Mouse (Mus musculus): Measurements from ENCODE around the gene Tnp2.

Gene Tnp2

DNA sequence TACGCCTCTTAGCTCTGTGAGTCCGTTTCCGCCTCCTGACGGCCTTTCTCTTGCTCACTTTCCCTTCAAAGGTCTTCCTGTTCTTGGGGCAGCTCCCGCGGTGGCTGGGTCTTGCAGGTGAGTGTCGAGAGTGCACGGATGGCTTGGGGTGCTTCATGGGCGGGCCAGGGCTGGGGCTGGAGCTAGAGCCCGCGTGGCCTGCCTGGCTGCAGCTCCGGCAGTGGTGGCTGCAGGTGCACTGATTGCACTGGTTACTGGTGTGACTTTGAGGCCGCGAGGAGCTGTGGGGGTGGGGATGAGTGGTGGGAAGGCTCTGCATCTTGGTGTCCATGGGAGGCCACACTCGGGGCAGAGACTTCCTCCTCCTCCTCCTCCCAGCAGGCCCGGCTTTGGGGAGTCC, at the start of gene Tnp2:
TSS of gene Tnp2 (minus strand) at position 390 of the 400 bp plus-strand sequence.
- in situ Hi-C loops (cut with MboI; ENCODE audit: low pct_unique_long_range_greater_than_20kb in 1 of 2, low sequenced_read_pairs in 2 of 2, unreplicated experiment in 1 of 2) = no loop called here

DNA sequence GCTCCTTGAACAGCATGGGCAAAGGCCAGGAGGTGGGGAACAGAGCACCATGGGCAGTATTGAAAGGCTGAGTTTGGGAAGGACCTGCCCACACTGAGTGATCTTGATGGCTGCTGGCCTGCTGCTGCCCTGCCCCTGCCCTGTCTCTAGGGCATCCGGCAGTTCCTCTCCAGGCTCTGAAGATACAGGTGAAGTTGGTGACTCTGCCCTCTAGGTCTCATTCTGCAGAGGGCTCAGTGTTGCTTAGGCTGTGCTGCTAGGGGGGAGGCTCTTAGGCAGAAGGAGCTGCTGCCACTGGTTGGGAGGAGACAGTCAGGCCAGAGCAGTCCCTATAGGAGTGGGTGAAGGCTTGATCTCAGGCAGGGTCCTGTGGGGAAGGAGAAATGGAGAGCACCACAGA, 49.4 kb upstream of the Tnp2 start:
- in situ Hi-C loops (cut with MboI; ENCODE audit: low pct_unique_long_range_greater_than_20kb in 1 of 2, low sequenced_read_pairs in 2 of 2, unreplicated experiment in 1 of 2) = no loop called here

DNA sequence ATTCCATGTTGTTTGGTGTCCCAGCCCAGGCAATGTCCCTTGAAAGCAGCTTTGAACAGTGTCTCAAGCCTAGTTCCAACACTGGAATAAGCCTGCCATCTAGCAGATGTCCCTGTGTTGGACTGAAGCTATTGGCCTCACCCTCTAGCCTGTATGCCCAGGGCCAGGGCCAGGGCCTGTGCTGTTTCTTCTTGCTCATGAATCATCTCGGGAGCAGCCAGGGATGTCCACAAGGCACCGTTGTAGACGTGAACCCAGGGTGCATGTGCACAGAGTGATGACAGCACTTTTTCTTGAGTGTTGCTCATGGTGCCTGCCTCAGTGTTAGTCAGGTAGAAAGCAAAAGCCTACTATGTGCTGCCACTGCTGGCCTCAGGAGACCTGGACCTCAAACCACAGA, 48.8 kb upstream of the Tnp2 start:
- in situ Hi-C loops (cut with MboI; ENCODE audit: low pct_unique_long_range_greater_than_20kb in 1 of 2, low sequenced_read_pairs in 2 of 2, unreplicated experiment in 1 of 2) = no loop called here

DNA sequence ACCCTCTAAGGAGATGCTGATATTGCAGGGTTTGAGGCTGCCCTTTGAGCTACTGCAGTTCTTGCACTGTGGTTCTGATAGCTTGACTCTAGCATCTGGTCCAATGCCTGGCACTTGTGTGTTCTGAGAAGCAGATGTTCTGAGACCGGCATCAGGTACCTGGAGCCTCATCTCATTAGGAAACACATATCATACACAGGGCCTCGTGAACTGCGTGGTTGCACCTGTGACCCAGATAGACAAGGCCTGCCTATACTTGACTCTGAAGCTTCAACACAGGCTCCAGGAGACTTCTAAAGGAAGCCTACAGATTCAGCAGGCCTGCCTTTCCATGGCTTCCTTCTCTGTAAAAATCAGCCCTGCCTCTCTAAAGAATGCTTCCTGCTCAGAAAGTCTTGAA, 47.9 kb upstream of the Tnp2 start:
- in situ Hi-C loops (cut with MboI; ENCODE audit: low pct_unique_long_range_greater_than_20kb in 1 of 2, low sequenced_read_pairs in 2 of 2, unreplicated experiment in 1 of 2) = no loop called here

DNA sequence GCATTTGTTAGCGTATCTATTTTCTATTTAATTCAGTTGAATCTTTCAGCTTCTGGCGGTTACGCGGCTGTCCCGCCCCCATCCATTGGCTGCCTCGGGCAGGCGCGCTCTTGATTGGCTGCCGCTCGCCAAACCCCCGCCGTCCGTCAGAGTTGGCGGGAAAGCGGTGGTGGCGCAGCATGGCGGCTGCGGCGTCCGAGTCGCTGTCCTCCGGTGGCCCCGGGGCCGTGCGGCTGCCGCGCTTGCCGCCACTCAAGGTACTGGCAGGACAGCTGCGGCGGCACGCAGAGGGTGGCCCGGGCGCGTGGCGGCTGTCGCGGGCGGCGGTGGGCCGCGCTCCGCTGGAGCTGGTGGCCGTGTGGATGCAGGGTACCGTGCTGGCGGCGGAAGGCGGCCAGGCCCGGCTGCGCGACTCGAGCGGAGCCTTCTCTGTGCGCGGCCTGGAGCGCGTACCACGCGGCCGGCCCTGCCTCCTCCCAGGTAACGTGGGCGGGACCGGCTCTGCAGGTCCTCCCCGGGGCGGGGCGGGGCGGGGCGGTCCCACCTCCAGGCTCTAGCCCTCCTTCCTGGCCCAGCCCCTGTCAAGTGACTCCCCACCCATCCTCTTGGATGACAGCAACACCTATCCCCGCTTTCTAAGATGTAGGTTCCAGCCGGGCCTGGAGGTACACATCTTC, 46.6 kb upstream of the Tnp2 start, which contains the start of gene Rmi2:
TSS of gene Rmi2 (plus strand) at position 149 of the 677 bp plus-strand sequence.
- in situ Hi-C loops (cut with MboI; ENCODE audit: low pct_unique_long_range_greater_than_20kb in 1 of 2, low sequenced_read_pairs in 2 of 2, unreplicated experiment in 1 of 2) = no loop called here

DNA sequence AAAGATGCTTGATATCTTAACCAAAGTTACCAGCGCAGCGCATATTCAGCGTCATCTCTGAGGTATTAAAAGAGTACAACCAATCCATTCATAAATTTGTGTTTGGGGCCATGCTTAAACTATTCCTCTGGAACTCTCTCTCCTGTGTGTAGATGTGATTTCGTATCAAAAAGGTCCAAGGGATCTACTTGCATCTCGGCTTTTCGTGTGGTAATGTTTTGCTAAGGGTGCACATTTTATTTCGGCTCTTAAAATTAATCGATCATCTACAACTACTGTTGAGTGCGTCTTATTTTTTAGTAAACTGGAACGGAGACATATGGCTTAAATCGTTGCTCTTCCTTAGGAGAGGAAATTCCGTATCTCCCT, 46.1 kb upstream of the Tnp2 start:
- in situ Hi-C loops (cut with MboI; ENCODE audit: low pct_unique_long_range_greater_than_20kb in 1 of 2, low sequenced_read_pairs in 2 of 2, unreplicated experiment in 1 of 2) = no loop called here

DNA sequence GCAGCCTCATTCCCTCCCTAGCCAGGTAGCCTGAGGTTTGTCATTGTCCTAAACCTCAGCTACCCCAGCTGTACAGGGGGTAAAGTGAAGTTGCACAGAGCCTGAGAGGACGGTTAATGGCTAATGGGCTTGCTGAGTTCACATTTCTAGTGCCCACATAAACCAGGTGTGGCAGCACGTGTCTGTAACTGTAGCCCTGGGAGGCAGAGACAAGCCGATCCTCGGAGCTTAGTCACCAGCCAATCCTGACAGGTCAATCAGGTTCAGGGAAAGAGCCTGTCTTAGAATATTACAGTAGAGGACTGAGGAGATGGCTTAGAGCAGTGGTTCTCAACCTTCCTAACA, 40.0 kb upstream of the Tnp2 start:
- in situ Hi-C loops (cut with MboI; ENCODE audit: low pct_unique_long_range_greater_than_20kb in 1 of 2, low sequenced_read_pairs in 2 of 2, unreplicated experiment in 1 of 2) = no loop called here

DNA sequence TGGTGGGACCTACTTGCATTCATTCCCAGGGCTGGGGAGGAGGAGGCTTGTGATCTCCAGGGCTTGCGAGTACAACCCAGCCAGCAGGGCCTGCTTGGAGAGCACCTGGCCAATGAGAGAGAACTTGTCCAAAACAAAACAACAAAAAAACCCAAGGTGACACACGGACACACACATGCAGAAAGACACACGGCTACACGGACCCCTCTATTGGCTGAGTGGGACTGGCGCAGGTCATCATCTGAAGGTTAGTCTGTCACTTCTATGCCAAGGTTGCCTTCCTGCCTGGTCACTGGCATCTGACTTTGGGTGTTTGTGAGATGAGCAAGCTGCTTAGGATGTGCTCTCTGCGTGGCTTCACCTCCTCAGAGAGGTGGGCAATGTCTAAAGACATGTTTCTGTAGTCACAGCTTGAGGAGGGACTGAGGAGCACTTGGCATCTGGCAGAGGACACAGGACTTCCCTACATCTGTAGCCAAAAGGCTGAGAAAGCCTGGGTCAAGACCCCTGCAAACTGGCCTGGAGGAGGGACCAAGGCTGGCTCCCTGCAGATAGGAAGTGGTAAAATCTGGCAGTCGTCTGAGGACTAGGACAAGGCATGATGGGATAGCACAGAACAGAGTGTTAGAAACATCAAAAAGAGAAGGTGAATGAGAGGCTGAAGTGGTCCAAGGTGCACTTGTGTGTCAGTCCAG, 39.5 kb upstream of the Tnp2 start:
- in situ Hi-C loops (cut with MboI; ENCODE audit: low pct_unique_long_range_greater_than_20kb in 1 of 2, low sequenced_read_pairs in 2 of 2, unreplicated experiment in 1 of 2) = no loop called here

DNA sequence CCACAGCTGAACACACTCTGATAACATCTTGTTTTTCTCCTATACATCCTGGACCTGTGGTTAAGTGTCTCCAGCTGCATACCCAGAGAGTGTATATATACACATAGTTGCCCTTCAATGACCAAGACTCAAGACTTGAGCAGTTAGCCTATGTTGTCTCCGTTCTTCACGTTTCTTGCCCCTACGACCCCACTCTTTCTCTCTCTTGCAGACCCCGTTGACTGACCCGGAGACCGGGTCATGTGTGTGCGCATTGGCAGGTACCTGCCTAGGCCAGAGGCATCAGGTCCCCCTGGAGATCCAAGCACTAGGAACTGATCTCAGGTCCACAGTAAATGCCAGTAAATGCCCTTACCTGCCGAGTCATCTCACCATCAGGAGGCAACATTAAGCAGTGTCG, 38.8 kb upstream of the Tnp2 start:
- in situ Hi-C loops (cut with MboI; ENCODE audit: low pct_unique_long_range_greater_than_20kb in 1 of 2, low sequenced_read_pairs in 2 of 2, unreplicated experiment in 1 of 2) = no loop called here

DNA sequence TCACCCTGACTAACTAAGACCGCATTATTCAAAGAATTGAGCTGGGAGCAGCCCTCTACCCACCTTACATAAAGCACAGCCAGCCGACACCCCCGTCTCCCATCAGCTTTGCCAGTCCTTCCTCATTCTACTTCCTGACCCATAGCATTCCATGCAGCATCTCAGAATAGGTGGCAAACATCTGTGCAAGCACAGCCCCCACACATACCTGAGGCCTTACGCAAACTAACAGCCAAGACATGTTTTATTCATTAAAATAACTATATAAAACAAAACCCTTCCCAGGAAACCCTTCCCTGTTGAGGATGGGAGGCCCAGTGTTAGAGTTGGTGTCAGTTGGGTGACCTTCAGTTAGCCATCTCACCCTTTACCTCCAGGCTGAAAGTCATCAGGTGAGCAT, 37.4 kb upstream of the Tnp2 start:
- in situ Hi-C loops (cut with MboI; ENCODE audit: low pct_unique_long_range_greater_than_20kb in 1 of 2, low sequenced_read_pairs in 2 of 2, unreplicated experiment in 1 of 2) = no loop called here

DNA sequence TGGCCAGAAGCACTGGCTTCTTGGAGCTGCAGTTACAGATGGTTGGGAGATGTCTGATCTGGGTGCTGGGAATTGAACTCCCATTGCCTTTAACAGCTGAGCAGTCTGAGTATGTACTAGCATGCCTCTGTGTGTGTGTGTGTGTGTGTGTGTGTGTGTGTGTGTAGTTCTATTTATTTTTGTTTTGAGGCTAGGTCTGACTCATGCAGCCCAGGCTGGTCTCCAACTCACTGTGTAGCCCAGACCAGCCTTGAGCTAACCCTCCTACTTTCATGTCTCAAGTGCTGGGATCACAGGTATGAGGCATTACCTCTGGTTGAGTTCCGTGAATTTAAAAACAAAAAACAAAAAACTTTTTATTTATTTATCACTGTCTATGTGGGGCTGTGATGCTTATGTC, 36.1 kb upstream of the Tnp2 start:
- in situ Hi-C loops (cut with MboI; ENCODE audit: low pct_unique_long_range_greater_than_20kb in 1 of 2, low sequenced_read_pairs in 2 of 2, unreplicated experiment in 1 of 2) = no loop called here

DNA sequence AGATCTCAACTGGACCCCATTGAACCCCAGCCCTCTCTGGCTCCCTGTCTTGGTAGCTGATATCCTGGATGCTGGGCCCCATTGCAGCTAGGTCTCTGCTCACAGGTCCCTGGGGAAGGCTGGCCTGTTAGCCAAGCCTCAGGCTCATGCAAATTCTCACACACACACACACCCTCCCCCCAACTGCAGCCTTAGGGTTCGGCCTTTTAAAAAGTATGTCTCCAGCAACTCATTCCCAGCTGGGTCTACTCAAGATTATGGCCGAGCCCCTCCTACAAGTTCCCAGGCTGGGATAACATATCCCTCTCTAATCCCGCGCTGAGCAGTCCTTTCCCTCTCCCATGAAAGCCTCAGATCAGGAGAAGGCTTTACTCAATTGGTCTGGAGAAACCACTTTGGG, 32.9 kb upstream of the Tnp2 start:
- in situ Hi-C loops (cut with MboI; ENCODE audit: low pct_unique_long_range_greater_than_20kb in 1 of 2, low sequenced_read_pairs in 2 of 2, unreplicated experiment in 1 of 2) = no loop called here

DNA sequence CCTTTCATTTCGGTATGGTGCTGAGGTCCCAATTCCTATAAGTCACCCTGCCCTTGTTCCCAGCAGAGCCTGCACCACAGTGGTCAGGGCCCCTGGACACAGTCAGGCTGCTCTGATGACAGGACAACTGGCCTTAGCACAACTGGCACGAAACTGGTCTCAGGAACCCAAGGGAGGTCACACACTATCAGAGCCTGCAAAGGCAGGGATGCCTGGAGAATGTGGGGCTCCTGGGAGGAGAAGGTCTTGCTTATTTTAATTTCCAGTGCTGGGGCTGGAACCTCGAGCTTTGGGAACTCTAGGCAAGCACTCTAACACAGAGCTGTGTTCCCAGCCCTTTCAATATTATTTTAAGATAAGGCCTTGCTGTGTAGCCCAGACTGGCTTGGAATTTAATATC, 31.5 kb upstream of the Tnp2 start:
- in situ Hi-C loops (cut with MboI; ENCODE audit: low pct_unique_long_range_greater_than_20kb in 1 of 2, low sequenced_read_pairs in 2 of 2, unreplicated experiment in 1 of 2) = no loop called here

DNA sequence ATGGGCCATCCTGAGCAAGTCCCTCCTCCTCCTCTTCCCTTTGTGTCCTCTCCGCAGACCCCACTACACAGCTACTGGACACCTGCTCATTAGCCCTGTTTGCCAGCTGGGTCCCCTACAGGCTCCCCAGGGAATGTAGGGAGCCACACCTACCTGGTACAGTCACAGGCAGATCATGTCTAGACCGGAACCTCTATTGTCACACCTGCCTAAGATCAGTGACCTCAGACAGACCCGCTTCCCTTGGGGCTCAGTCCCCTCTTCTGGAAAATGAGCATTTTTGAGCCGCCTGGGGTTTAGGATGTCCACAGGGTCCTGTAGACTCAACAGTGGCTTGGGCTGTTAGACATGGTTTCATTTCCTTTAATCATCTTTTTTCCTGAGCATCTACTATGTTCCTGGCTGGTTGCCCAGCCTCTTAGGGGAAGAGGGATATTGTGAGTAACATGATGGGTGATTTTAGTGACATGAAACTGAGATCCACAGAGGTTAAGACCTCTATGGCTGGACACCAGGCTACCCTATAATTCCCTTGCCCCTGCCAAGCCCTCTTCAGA, 30.2 kb upstream of the Tnp2 start:
- in situ Hi-C loops (cut with MboI; ENCODE audit: low pct_unique_long_range_greater_than_20kb in 1 of 2, low sequenced_read_pairs in 2 of 2, unreplicated experiment in 1 of 2) = no loop called here

DNA sequence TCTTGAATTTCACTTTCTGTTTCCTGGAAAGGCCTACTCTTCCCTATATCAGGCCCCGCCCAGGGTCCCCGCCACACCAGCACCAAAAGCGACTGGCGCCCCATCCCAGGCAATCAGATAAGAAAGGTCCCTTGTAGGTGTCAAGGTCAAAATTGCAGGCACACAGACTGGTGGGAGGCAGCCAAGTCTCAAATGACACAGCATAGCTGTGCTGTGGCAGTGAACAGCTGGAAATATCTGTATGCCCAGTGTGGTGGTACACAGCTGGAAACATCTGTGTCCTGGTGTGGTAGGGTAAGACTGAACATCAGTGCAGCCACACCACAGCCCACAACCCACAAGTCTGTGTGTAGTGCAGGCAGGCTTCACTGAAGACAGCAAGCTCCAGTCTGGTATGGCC, 26.4 kb upstream of the Tnp2 start:
- in situ Hi-C loops (cut with MboI; ENCODE audit: low pct_unique_long_range_greater_than_20kb in 1 of 2, low sequenced_read_pairs in 2 of 2, unreplicated experiment in 1 of 2) = no loop called here

DNA sequence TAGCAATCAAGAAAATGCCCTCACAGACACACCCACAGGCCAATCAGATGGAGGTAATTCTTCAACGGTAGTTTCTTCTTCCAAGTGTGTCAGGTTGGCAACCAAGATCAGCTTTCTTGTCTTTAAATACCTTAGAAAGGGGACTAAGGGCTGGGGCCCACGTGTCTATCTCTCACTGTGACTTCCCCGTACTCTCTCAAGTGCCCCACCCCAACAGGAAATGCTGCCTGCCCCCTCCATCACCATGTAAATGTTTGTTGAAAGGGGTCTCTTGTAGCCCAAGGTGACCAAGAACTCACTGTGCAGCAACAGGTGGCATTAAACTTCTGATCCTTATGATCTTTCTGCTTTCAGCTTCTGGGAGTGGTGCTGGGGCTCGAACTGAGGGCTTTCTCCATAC, 25.3 kb upstream of the Tnp2 start:
- in situ Hi-C loops (cut with MboI; ENCODE audit: low pct_unique_long_range_greater_than_20kb in 1 of 2, low sequenced_read_pairs in 2 of 2, unreplicated experiment in 1 of 2) = no loop called here

DNA sequence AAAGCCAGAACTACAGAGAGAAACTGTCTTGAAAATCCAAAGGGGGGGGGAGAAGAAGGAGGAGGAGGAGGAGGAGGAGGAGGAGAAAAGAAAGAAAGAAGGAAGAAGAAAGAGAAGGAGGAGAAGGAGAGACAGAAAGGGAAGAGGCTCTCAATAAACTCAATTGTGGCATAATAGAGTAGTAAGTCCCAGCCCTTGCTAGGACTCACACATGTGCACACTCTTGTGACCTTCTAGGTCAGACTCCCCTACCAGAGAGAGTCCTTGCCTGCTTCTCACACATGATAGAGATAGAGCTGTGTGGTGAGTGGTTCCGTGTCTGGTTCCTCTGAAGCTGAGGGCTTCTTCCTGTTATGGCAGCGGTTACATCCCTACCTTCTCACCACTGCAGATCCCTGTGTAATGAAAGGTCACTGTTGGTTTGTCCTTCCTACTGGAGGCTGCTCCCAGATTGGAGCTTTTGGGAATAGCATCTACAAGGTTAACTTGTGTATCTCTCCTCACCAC, 24.5 kb upstream of the Tnp2 start, which contains the start of gene Gm11172:
TSS of gene Gm11172 (plus strand) at position 51 of the 507 bp plus-strand sequence.
- in situ Hi-C loops (cut with MboI; ENCODE audit: low pct_unique_long_range_greater_than_20kb in 1 of 2, low sequenced_read_pairs in 2 of 2, unreplicated experiment in 1 of 2) = no loop called here

DNA sequence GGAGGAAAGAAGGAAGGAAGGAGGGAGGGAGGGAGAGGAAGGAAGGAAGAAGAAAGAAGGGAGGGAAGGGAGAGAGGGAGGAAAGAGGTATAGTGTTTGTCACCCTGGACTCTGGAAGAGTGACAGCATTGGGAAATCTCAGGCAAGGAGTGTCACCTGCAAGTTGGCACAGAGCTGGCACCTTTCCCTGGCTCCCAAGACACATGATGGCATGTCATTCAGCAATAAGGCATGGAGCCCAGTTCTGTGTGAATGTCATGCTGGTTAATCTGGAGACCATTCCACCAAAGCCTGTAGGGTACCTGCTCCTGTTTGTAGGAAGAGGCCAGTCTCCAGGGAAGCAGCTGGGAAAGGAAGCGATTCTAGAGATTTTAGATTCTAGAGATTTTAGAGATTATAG, 21.9 kb upstream of the Tnp2 start:
- in situ Hi-C loops (cut with MboI; ENCODE audit: low pct_unique_long_range_greater_than_20kb in 1 of 2, low sequenced_read_pairs in 2 of 2, unreplicated experiment in 1 of 2) = no loop called here

DNA sequence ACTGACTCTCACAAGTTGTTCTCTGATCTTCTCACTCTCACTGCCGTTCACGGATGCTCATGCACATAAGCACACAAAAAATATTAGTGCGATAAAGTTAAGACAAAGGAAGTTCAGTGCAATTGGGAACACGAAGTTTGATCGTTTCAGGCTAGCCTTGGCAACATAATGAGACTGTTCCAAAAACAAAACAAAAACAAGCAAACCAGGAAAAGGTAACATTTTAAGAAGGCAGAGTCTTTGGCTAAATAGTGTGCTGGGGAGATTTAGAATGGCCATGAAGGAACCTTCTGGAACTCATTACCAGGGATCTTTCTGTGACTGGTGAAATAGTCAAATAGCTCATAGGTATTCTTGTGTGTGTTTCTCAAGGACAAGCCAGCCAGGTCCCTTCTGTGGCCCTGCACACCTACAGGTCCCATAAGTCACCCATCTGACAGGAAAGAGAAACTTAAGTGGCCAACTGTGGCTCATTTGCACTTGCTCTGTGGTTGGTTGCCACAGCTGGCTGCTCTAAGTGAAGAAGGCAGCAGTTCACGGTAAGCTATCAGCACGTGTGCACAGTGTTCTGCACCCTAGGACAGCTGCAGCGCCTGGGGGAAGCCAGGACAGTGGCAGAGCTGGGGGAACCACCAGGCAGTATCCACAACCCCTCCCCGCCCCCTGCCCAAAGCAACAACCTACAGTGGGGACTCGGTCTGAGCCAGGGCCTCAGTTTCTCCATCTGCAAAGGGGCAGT, 17.5 kb upstream of the Tnp2 start, which contains the start of gene Prm1:
TSS of gene Prm1 (minus strand) at position 51 of the 739 bp plus-strand sequence.
- in situ Hi-C loops (cut with MboI; ENCODE audit: low pct_unique_long_range_greater_than_20kb in 1 of 2, low sequenced_read_pairs in 2 of 2, unreplicated experiment in 1 of 2) = no loop called here
